Mouse (Mus musculus) liver, postnatal 0 days (tissue): Measurements from ENCODE around the gene Cyp11a1. TPM values are rescaled to one million over a fixed set of nuclear protein-coding genes. Genes with fewer than 3 reads are reported as not detected.

Source experiments
- ATAC-seq: fragments of 200-750 bp; cut with Nextera tagmentation; 2 replicates; pipeline ENCODE4 v1.8.0; 2017; ENCODE audit warnings: mild to moderate bottlenecking, moderate library complexity
- DNase-seq: peaks from one replicate; pipeline ENCODE4 v3.0.0-alpha.2; 2016
- H3K27ac ChIP-seq: fragments of 300-500 bp; sonication (generic); 2 replicates; pipeline ENCODE4 v1.5.1; 2014; ENCODE audit warnings: antibody characterized with exemption, moderate library complexity, mild to moderate bottlenecking, low read depth
- H3K27me3 ChIP-seq: fragments of 300-500 bp; sonication (generic); 2 replicates; pipeline ENCODE4 v1.6.1; 2014; ENCODE audit warnings: low read length, control low read depth, mixed read lengths; ENCODE audit not compliant: insufficient read depth
- H3K36me3 ChIP-seq: fragments of 300-500 bp; sonication (generic); replicated peaks from 2 replicates; pipeline ENCODE4 v1.6.1; 2014; ENCODE audit warnings: mild to moderate bottlenecking, control low read depth, low read length, moderate library complexity, mixed read lengths; ENCODE audit not compliant: insufficient read depth
- H3K4me1 ChIP-seq: fragments of 300-500 bp; sonication (generic); 2 replicates; pipeline ENCODE4 v1.6.1; 2014; ENCODE audit warnings: antibody characterized with exemption, mild to moderate bottlenecking, control low read depth; ENCODE audit not compliant: insufficient read depth
- H3K4me2 ChIP-seq: fragments of 300-500 bp; sonication (generic); 2 replicates; pipeline ENCODE4 v1.6.1; 2014; ENCODE audit warnings: low read depth, mild to moderate bottlenecking, low read length, moderate library complexity, mixed read lengths
- H3K4me3 ChIP-seq: fragments of 300-500 bp; sonication (generic); 2 replicates; pipeline ENCODE4 v1.5.1; 2014; ENCODE audit warnings: low read depth, low read length
- H3K9ac ChIP-seq: fragments of 300-500 bp; sonication (generic); replicated peaks from 2 replicates; pipeline ENCODE4 v1.6.1; 2014; ENCODE audit warnings: mild to moderate bottlenecking, moderate library complexity
- H3K9me3 ChIP-seq: fragments of 300-500 bp; sonication (generic); 2 replicates; pipeline ENCODE4 v1.6.1; 2016; ENCODE audit warnings: mild to moderate bottlenecking, control low read depth, low read length, mixed read lengths
- CTCF ChIP-seq: sonication (generic); IDR thresholded peaks from 2 replicates; pipeline ENCODE4 v1.5.1; 2016; ENCODE audit warnings: antibody characterized with exemption, low read depth
- EP300 ChIP-seq: IDR thresholded peaks from 2 replicates; pipeline ENCODE4 v1.6.1; 2016; ENCODE audit warnings: antibody characterized with exemption, low read depth, mild to moderate bottlenecking
- WGBS: fragments of 180-500 bp; shearing (Covaris S2); extraction: QIAGEN DNeasy Blood & Tissue Kit; methylation state at CpG from one replicate; pipeline ENCODE4 v1.1.7; 2014; ENCODE audit not compliant: insufficient replicate concordance; 5-methylcytosine and 5-hydroxymethylcytosine counted together
- polyA plus RNA-seq: library from polyadenylated mRNA; unstranded; fragments of >200 nt; fragmentation: Nextera tagmentation; extraction: Ambion mirVana; gene quantifications from 2 replicates; pipeline ENCODE4 v1.2.1, GENCODE M21; 2015

The Cyp11a1 gene
- polyA plus RNA-seq, 1 experiment from 2014 or later: 0.51 TPM

- Histone ChIP-seq H3K27ac (no peak overlapping the region), H3K4me2 (no peak overlapping the region), H3K4me3 (no peak overlapping the region), H3K4me1 (no peaks in the 10 kb centered on the region), H3K9ac (no peak overlapping the region), H3K36me3 (no peaks in the 10 kb centered on the region), H3K9me3 (no peaks in the 10 kb centered on the region), H3K27me3 (no peaks in the 10 kb centered on the region)
- WGBS: 65% methylated on average over 2 of the region's 2 CpGs
- ATAC-seq (no peak), DNase-seq (no peak)
- TF ChIP-seq EP300 (no peak), CTCF (no peak)
Observed at GRCm38 (mm10) chr9:58012486-58012885, 6.3 kb downstream of the Cyp11a1 start.

DNA sequence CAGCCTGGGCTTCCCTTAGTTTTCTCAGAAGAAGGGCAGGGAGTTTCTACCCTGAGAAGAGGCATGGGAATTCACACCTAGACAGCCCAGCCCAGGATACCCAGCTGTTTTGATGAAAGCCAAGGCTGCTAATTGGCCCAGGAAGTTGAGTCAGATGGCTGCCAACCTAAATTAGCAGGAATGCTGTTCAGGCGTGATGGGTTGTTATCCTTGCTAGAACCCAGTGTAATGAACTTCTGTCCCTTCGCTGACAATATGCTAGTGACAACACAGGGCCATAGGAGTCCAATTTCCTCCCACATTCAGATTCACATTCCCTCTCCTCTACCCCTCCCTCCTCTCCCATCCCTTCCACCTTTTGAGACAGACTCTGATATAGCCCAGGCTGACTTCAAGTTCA is 6.7 kb downstream of the Cyp11a1 start:
- no peak overlapping the region for H3K4me3 ChIP-seq
- WGBS: 60% methylated on average over 2 of the region's 2 CpGs
- no peaks in the 10 kb centered on the region for H3K9me3 ChIP-seq
- H3K27ac ChIP-seq: no peak overlapping the region
- H3K9ac ChIP-seq: no peak overlapping the region
- H3K4me1 ChIP-seq: no peaks in the 10 kb centered on the region
- no peaks in the 10 kb centered on the region for H3K27me3 ChIP-seq
- ATAC-seq (no peak), DNase-seq (no peak)
- no peak overlapping the region for H3K4me2 ChIP-seq
- TF ChIP-seq CTCF (no peak), EP300 (no peak)
- no peaks in the 10 kb centered on the region for H3K36me3 ChIP-seq

DNA sequence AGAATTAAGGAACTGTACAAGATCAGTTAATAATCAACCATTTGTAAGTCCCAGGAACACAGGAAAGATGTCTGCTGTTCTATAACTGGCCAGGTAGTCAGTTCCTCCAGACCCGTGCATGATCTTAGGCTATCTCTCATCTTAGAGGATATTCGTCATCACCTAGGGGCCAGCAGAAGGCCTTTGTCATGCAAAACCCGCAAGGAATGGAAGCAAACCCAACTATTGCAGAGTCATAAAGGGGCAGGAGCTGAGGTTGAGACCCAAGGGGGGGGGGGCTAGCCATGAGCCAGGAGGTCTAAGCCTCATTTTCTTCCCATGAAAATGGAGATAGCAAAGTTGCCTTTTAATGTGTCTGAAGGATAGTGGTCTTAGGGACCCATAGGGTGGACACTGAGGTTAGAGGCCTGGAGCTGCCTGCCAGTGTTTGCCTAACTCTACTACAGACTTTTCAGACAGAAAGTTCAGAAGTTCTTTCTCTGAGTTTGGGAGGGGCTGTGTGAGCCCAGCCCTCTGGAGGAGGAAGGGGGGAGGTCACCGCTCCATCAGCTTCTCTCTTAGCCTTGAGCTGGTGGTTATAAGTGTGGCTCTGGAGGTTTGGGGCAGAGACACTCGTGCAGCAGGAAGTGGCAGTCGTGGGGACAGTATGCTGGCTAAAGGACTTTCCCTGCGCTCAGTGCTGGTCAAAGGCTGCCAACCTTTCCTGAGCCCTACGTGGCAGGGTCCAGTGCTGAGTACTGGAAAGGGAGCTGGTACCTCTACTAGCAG is 8.4 kb downstream of the Cyp11a1 start:
- H3K9me3 ChIP-seq: no peaks in the 10 kb centered on the region
- no peak overlapping the region for H3K9ac ChIP-seq
- no peak overlapping the region for H3K27ac ChIP-seq
- H3K27me3 ChIP-seq: no peaks in the 10 kb centered on the region
- DNase-seq: no peak
- TF ChIP-seq CTCF (no peak), EP300 (no peak)
- H3K4me2 ChIP-seq: no peak overlapping the region
- H3K4me3 ChIP-seq: no peak overlapping the region
- H3K4me1 ChIP-seq: no peaks in the 10 kb centered on the region
- H3K36me3 ChIP-seq: no peaks in the 10 kb centered on the region
- WGBS: 38% methylated on average over 8 of the region's 8 CpGs
- ATAC-seq: no peak

- TF ChIP-seq EP300 (no peak), CTCF (no peak)
- ATAC-seq (no peak), DNase-seq (no peak)
- H3K36me3 ChIP-seq: no peaks in the 10 kb centered on the region
- H3K27ac ChIP-seq: no peak overlapping the region
- H3K27me3 ChIP-seq: no peaks in the 10 kb centered on the region
- WGBS: 77% methylated on average over 6 of the region's 6 CpGs
- H3K9me3 ChIP-seq: no peaks in the 10 kb centered on the region
- no peak overlapping the region for H3K9ac ChIP-seq
- H3K4me3 ChIP-seq: no peak overlapping the region
- no peaks in the 10 kb centered on the region for H3K4me1 ChIP-seq
- H3K4me2 ChIP-seq: no peak overlapping the region
Observed at GRCm38 (mm10) chr9:58015856-58016255, 9.6 kb downstream of the Cyp11a1 start.

- WGBS: 66% methylated on average over 3 of the region's 3 CpGs
- TF ChIP-seq EP300: no peak
- no peak for TF ChIP-seq CTCF
- H3K9me3 ChIP-seq: no peaks in the 10 kb centered on the region
- ATAC-seq: no peak
- DNase-seq: no peak
- H3K27ac ChIP-seq: no peak overlapping the region
- no peaks in the 10 kb centered on the region for H3K36me3 ChIP-seq
- H3K4me2 ChIP-seq: no peak overlapping the region
- no peak overlapping the region for H3K4me3 ChIP-seq
- H3K27me3 ChIP-seq: no peaks in the 10 kb centered on the region
- H3K9ac ChIP-seq: no peak overlapping the region
- no peaks in the 10 kb centered on the region for H3K4me1 ChIP-seq
Observed at GRCm38 (mm10) chr9:58016962-58017361, 10.8 kb downstream of the Cyp11a1 start.

GRCm38 (mm10) chr9:58018385-58018784 is 12.2 kb downstream of the Cyp11a1 start:
- ATAC-seq (no peak), DNase-seq (no peak)
- H3K36me3 ChIP-seq: no peaks in the 10 kb centered on the region
- no peak overlapping the region for H3K9ac ChIP-seq
- no peak overlapping the region for H3K4me3 ChIP-seq
- no peak overlapping the region for H3K27ac ChIP-seq
- H3K4me1 ChIP-seq: no peaks in the 10 kb centered on the region
- no peaks in the 10 kb centered on the region for H3K27me3 ChIP-seq
- H3K9me3 ChIP-seq: no peaks in the 10 kb centered on the region
- no peak overlapping the region for H3K4me2 ChIP-seq
- TF ChIP-seq CTCF (no peak), EP300 (no peak)
- 68% methylated on average over 5 of the region's 5 CpGs for WGBS

GRCm38 (mm10) chr9:58025995-58026394 is 19.8 kb downstream of the Cyp11a1 start:
- no peaks in the 10 kb centered on the region; the same call in 1 of the 2 replicates for H3K27me3 ChIP-seq
- H3K9me3 ChIP-seq: no peaks in the 10 kb centered on the region
- no peak overlapping the region for H3K27ac ChIP-seq
- no peak for TF ChIP-seq CTCF
- TF ChIP-seq EP300: no peak
- 75% methylated on average over 9 of the region's 9 CpGs for WGBS
- H3K4me1 ChIP-seq: no peaks in the 10 kb centered on the region
- H3K9ac ChIP-seq: no peak overlapping the region
- no peaks in the 10 kb centered on the region for H3K36me3 ChIP-seq
- no peak overlapping the region for H3K4me2 ChIP-seq
- DNase-seq: no peak
- H3K4me3 ChIP-seq: no peak overlapping the region
- ATAC-seq: no peak
